Mouse (Mus musculus) B cell, adult 2 months (primary cell): Measurements from ENCODE around the gene Msi2.
A peak's percentile ranks its signal among the peaks of the same experiment; 100 is the strongest.

Source experiments
- DNase-seq, 2 experiments: peaks; one replicate each; pipeline ENCODE4 v3.0.0; 2022

The Msi2 gene

GRCm38 (mm10) chr11:88634627-88635026 lies 83.7 kb downstream of the Msi2 start:
- no peak for DNase-seq

GRCm38 (mm10) chr11:88631932-88632230 lies 86.4 kb downstream of the Msi2 start:
- DNase-seq, result no peak

- DNase-seq, result no peak
Measured at GRCm38 (mm10) chr11:88631084-88631931, 87.0 kb downstream of the Msi2 start.

GRCm38 (mm10) chr11:88629619-88630018 lies 88.7 kb downstream of the Msi2 start:
- DNase-seq, result no peak

GRCm38 (mm10) chr11:88629165-88629564 lies 89.1 kb downstream of the Msi2 start:
- DNase-seq, result no peak

GRCm38 (mm10) chr11:88628676-88629075 lies 89.6 kb downstream of the Msi2 start:
- no peak for DNase-seq

GRCm38 (mm10) chr11:88627327-88627726 lies 91.0 kb downstream of the Msi2 start:
- DNase-seq, result no peak

GRCm38 (mm10) chr11:88626576-88626975 lies 91.7 kb downstream of the Msi2 start:
- no peak for DNase-seq

- DNase-seq, result no peak
Measured at GRCm38 (mm10) chr11:88626061-88626460, 92.3 kb downstream of the Msi2 start.

- DNase-seq, result no peak
Measured at GRCm38 (mm10) chr11:88625063-88625462, 93.2 kb downstream of the Msi2 start.

GRCm38 (mm10) chr11:88624627-88625026 lies 93.7 kb downstream of the Msi2 start:
- DNase-seq, result no peak

GRCm38 (mm10) chr11:88623671-88624070 lies 94.6 kb downstream of the Msi2 start:
- DNase-seq, result no peak

GRCm38 (mm10) chr11:88622496-88622895 lies 95.8 kb downstream of the Msi2 start:
- no peak for DNase-seq

- DNase-seq, result no peak
Measured at GRCm38 (mm10) chr11:88621789-88622188, 96.5 kb downstream of the Msi2 start.

GRCm38 (mm10) chr11:88620158-88620973 lies 97.9 kb downstream of the Msi2 start:
- DNase-seq, result peak; percentile 64 to 70

GRCm38 (mm10) chr11:88619468-88620157 lies 98.7 kb downstream of the Msi2 start:
- peak; percentile 68 to 73 for DNase-seq

- DNase-seq, result peak; percentile 91 to 94
Measured at GRCm38 (mm10) chr11:88618732-88619309, 99.5 kb downstream of the Msi2 start.

GRCm38 (mm10) chr11:88618005-88618501 lies 100.3 kb downstream of the Msi2 start:
- DNase-seq, result no peak

- no peak for DNase-seq
Measured at GRCm38 (mm10) chr11:88617380-88617779, 100.9 kb downstream of the Msi2 start.

GRCm38 (mm10) chr11:88614527-88615305 lies 103.6 kb downstream of the Msi2 start:
- peak; percentile 53 to 61 for DNase-seq

- DNase-seq, result peak; percentile 83 to 86
Measured at GRCm38 (mm10) chr11:88613771-88614526, 104.4 kb downstream of the Msi2 start.
